Mouse (Mus musculus) cortical plate, adult 2 months (tissue): Measurements from ENCODE around the gene Grn.

Experiments used
- CTCF ChIP-seq: fragments of 200-500 bp; IDR thresholded peaks from 2 replicates; pipeline ENCODE4 v1.5.1; 2011; ENCODE audit warnings: mild to moderate bottlenecking, control low read depth, low read length; ENCODE audit not compliant: insufficient read depth; ENCODE audit errors: extremely low read depth
- POLR2A ChIP-seq: fragments of 200-500 bp; IDR thresholded peaks from 2 replicates; pipeline ENCODE4 v1.6.1; 2011; ENCODE audit warnings: mild to moderate bottlenecking, low read length, control low read depth; ENCODE audit not compliant: insufficient read depth; ENCODE audit errors: extremely low read depth

DNA sequence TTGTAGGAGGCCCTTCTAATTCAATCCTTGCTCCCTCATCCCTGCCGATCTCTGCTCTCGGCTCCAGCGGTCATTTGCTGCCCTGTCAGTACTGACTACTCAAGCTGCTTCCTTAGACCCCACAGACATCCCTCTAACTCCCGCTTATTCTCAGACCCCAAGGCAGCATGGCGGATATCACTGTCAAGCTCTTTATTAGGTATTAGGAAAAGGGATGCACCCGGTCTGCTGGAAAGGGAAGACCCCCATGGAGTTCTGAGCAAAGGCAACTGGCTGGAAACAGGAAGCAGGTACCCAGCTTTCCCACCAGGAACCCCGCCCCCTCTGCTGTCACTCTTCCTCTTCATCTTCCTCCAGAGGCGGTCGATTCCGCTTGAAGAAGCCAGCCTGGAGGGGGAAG is 23.0 kb downstream of the Grn start:
- TF ChIP-seq CTCF (no peak), POLR2A (no peak)
